Mouse (Mus musculus) CH12.LX (cell line): ENCODE measurements around the gene 5730480H06Rik. TPM values are rescaled to one million over a fixed set of nuclear protein-coding genes. Genes with fewer than 3 reads are reported as not detected.
A peak's percentile ranks its signal among the peaks of the same experiment; 100 is the strongest.

Source experiments
- DNase-seq: peaks from one replicate; pipeline ENCODE4 v3.0.0-alpha.2; 2013; ENCODE audit errors: extremely low read depth
- H3K27ac ChIP-seq: 2 replicates; pipeline ENCODE4 v1.5.1; 2012; ENCODE audit warnings: low read depth, mild to moderate bottlenecking, control low read depth, moderate library complexity; ENCODE audit not compliant: insufficient read depth
- H3K27me3 ChIP-seq: replicated peaks from 2 replicates; pipeline ENCODE3; 2012; ENCODE audit warnings: inconsistent platforms
- H3K36me3 ChIP-seq, 2 experiments: replicated peaks in 1 of 2; 2 replicates each; pipeline versions ENCODE3 to v1.6.1; 2012; ENCODE audit warnings: inconsistent platforms in 1 of 2, low read length in 1 of 2, mild to moderate bottlenecking in 1 of 2, mixed read lengths in 1 of 2, moderate library complexity in 1 of 2; ENCODE audit not compliant: control insufficient read depth in 1 of 2, insufficient read depth in 1 of 2
- H3K4me1 ChIP-seq, 2 experiments: 2 replicates each; pipeline ENCODE4 v1.6.1; 2012; ENCODE audit warnings: inconsistent platforms in 1 of 2, moderate library complexity in 1 of 2; ENCODE audit not compliant: insufficient read depth in 2 of 2, control insufficient read depth in 1 of 2
- H3K4me2 ChIP-seq: 2 replicates; pipeline ENCODE4 v1.6.1; 2012; ENCODE audit warnings: low read depth, mild to moderate bottlenecking, control low read depth; ENCODE audit not compliant: poor library complexity, insufficient read depth, severe bottlenecking
- H3K4me3 ChIP-seq, 3 experiments: fragments of 150-350 bp in 1 of 3; sonication (generic) in 1 of 3; replicated peaks in 1 of 3; 2 replicates each; pipeline versions ENCODE3 to v1.5.1; 2011 to 2012; ENCODE audit warnings: low read depth in 2 of 3, low read length in 2 of 3, mild to moderate bottlenecking in 2 of 3, moderate library complexity in 2 of 3, control low read depth in 1 of 3, improper control_type of control experiment in 1 of 3, inconsistent platforms in 1 of 3, mixed read lengths in 1 of 3; ENCODE audit not compliant: poor library complexity in 1 of 3
- H3K79me2 ChIP-seq: replicated peaks from 2 replicates; pipeline ENCODE4 v1.6.1; 2012; ENCODE audit warnings: mild to moderate bottlenecking, moderate library complexity; ENCODE audit not compliant: control insufficient read depth, poor library complexity, insufficient read depth, severe bottlenecking; ENCODE audit errors: extremely low read depth
- H3K9ac ChIP-seq: 2 replicates; pipeline ENCODE4 v1.6.1; 2012; ENCODE audit warnings: low read depth, mild to moderate bottlenecking, control low read depth, moderate library complexity; ENCODE audit not compliant: insufficient read depth
- H3K9me3 ChIP-seq: replicated peaks from 2 replicates; pipeline ENCODE3; 2012; ENCODE audit warnings: low read length, inconsistent platforms, mixed read lengths
- BHLHE40 ChIP-seq: IDR thresholded peaks from 2 replicates; pipeline ENCODE4 v1.6.1; 2011; ENCODE audit warnings: mild to moderate bottlenecking, low read depth, low read length, improper control_type of control experiment
- CHD1 ChIP-seq: IDR thresholded peaks from 2 replicates; pipeline ENCODE4 v1.6.1; 2012; ENCODE audit warnings: low read depth, low read length, improper control_type of control experiment, inconsistent platforms
- CTCF ChIP-seq, 2 experiments: IDR thresholded peaks in 1 of 2; conservative IDR thresholded peaks in 1 of 2; 2 replicates each; pipeline ENCODE4 v1.5.1; 2011 to 2012; ENCODE audit warnings: low read depth in 2 of 2, low read length in 2 of 2, improper control_type of control experiment in 1 of 2, inconsistent platforms in 1 of 2, mild to moderate bottlenecking in 1 of 2, moderate library complexity in 1 of 2
- E2F4 ChIP-seq: IDR thresholded peaks from 2 replicates; pipeline ENCODE4 v1.6.1; 2011; ENCODE audit warnings: low read depth, low read length, improper control_type of control experiment; ENCODE audit not compliant: insufficient replicate concordance
- ELF1 ChIP-seq: IDR thresholded peaks from 2 replicates; pipeline ENCODE4 v1.6.1; 2014; ENCODE audit warnings: low read depth, mild to moderate bottlenecking, inconsistent platforms, low read length, improper control_type of control experiment
- IRF4 ChIP-seq: IDR thresholded peaks from 2 replicates; pipeline ENCODE4 v1.6.1; 2014; ENCODE audit warnings: low read depth, mild to moderate bottlenecking, inconsistent platforms, low read length, improper control_type of control experiment
- JUN ChIP-seq: IDR thresholded peaks from 2 replicates; pipeline ENCODE4 v1.6.1; 2011; ENCODE audit warnings: low read depth, mild to moderate bottlenecking, low read length, improper control_type of control experiment, moderate library complexity; ENCODE audit not compliant: insufficient read depth
- JUND ChIP-seq: conservative IDR thresholded peaks from 2 replicates; pipeline ENCODE4 v1.6.1; 2011; ENCODE audit warnings: low read depth, low read length, improper control_type of control experiment
- KAT2A ChIP-seq: IDR thresholded peaks from 2 replicates; pipeline ENCODE4 v1.6.1; 2012; ENCODE audit warnings: low read length, improper control_type of control experiment, inconsistent platforms; ENCODE audit not compliant: insufficient replicate concordance
- MAZ ChIP-seq: IDR thresholded peaks from 2 replicates; pipeline ENCODE4 v1.6.1; 2012; ENCODE audit warnings: low read depth, mild to moderate bottlenecking, inconsistent platforms, low read length, improper control_type of control experiment, moderate library complexity
- MEF2A ChIP-seq: IDR thresholded peaks from 2 replicates; pipeline ENCODE4 v1.6.1; 2014; ENCODE audit warnings: low read depth, mild to moderate bottlenecking, inconsistent platforms, low read length, improper control_type of control experiment, borderline replicate concordance
- MXI1 ChIP-seq: IDR thresholded peaks from 2 replicates; pipeline ENCODE4 v1.6.1; 2011; ENCODE audit warnings: mild to moderate bottlenecking, low read depth, low read length, improper control_type of control experiment
- MYC ChIP-seq: IDR thresholded peaks from 2 replicates; pipeline ENCODE4 v1.6.1; 2011; ENCODE audit warnings: low read depth, mild to moderate bottlenecking, improper control_type of control experiment, low read length
- PAX5 ChIP-seq: IDR thresholded peaks from 2 replicates; pipeline ENCODE4 v1.6.1; 2012; ENCODE audit warnings: low read length, inconsistent platforms, mixed read lengths
- RAD21 ChIP-seq: IDR thresholded peaks from 2 replicates; pipeline ENCODE4 v1.6.1; 2011; ENCODE audit warnings: low read depth, mild to moderate bottlenecking, low read length, improper control_type of control experiment, moderate library complexity
- RCOR1 ChIP-seq: conservative IDR thresholded peaks from 2 replicates; pipeline ENCODE4 v1.6.1; 2012; ENCODE audit warnings: low read depth, mild to moderate bottlenecking, inconsistent platforms, low read length, improper control_type of control experiment
- SMC3 ChIP-seq: IDR thresholded peaks from 2 replicates; pipeline ENCODE4 v1.6.1; 2011; ENCODE audit warnings: low read depth, low read length, improper control_type of control experiment
- TBP ChIP-seq: conservative IDR thresholded peaks from 2 replicates; pipeline ENCODE4 v1.6.1; 2011; ENCODE audit warnings: low read depth, low read length, improper control_type of control experiment
- USF2 ChIP-seq: conservative IDR thresholded peaks from 2 replicates; pipeline ENCODE4 v1.6.1; 2011; ENCODE audit warnings: low read depth, low read length, improper control_type of control experiment
- ZC3H11A ChIP-seq: IDR thresholded peaks from 2 replicates; pipeline ENCODE4 v1.6.1; 2012; ENCODE audit warnings: low read depth, mild to moderate bottlenecking, inconsistent platforms, low read length, improper control_type of control experiment
- ZKSCAN1 ChIP-seq: IDR thresholded peaks from 2 replicates; pipeline ENCODE4 v1.6.1; 2012; ENCODE audit warnings: low read depth, inconsistent platforms, low read length, improper control_type of control experiment, borderline replicate concordance
- ZMIZ1 ChIP-seq: IDR thresholded peaks from 2 replicates; pipeline ENCODE4 v1.6.1; 2012; ENCODE audit warnings: low read depth, mild to moderate bottlenecking, inconsistent platforms, low read length, improper control_type of control experiment
- dilution Hi-C: fragments of 300-500 bp; cut with MboI; formaldehyde crosslinking; loops from 2 replicates; pipeline ENCODE4 v1.14.3; 2020; ENCODE audit warnings: low sequenced_read_pairs; ENCODE audit not compliant: extremely low pct_unique_long_range_greater_than_20kb, extremely low pct_ligation_motif_present
- in situ Hi-C: fragments of 300-500 bp; cut with MboI; formaldehyde crosslinking; loops from 3 replicates; pipeline ENCODE4 v1.14.3; 2019; ENCODE audit warnings: low sequenced_read_pairs, low pct_ligation_motif_present, low pct_unique_long_range_greater_than_20kb, mixed read lengths
- polyA plus RNA-seq: library from polyadenylated mRNA; unstranded; fragments of >175 nt; gene quantifications from 2 replicates; pipeline ENCODE4 v1.2.1, GENCODE M21; 2012; ENCODE audit warnings: low read depth; ENCODE audit not compliant: insufficient read length
- total RNA-seq, 2 experiments: library from RNA; depleted of rRNA; stranded (reverse); fragments of 300-350 nt in 1 of 2; fragments of >200 nt in 1 of 2; gene quantifications; 2 replicates each; pipeline ENCODE4 v1.2.3; 2012 to 2014

5730480H06Rik gene
- total and polyA plus RNA-seq, 3 experiments = 10.2 to 29.2 (median 28.3) TPM

DNA sequence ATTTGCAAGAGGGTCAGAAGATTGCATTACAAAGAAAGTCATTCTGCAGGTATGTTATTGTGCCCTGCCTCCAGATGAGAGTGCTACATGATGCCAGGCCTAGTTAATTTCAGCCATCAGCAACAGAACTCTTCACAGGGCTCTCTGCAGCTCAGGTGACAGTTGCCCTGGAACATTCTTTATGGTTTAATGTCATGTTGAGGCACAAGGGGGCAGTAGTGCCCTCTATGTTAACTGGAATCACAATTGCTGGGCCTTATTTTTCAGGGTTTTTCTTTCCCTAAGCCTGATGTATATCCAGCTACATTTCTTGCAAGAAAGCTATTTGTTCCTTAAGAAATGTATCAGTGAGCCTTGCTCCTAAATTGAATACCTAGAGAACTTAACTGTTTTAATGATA lies 102.7 kb downstream of the 5730480H06Rik start:
- in situ Hi-C loops (loop anchor here (25.0 kb wide), 1 partner anchor 307 kb away; no protein-coding TSS in a partner anchor), dilution Hi-C loops (no loop called here)
- Histone ChIP-seq H3K27me3 (no peaks in the 10 kb centered on the region), H3K27ac (no peak overlapping the region), H3K9me3 (no peaks in the 10 kb centered on the region), H3K4me2 (no peak overlapping the region), H3K36me3 (no peaks in the 10 kb centered on the region), H3K79me2 (no peaks in the 10 kb centered on the region), H3K9ac (no peak overlapping the region), H3K4me3 (no peak overlapping the region), H3K4me1 (no peaks in the 10 kb centered on the region)
- DNase-seq = peak; percentile 41
- no peak for TF ChIP-seq RCOR1
- no peak for TF ChIP-seq E2F4
- TF ChIP-seq MAZ = no peak
- TF ChIP-seq CTCF (conservative IDR thresholded peaks at IDR 0.05 in 1 of 2, IDR thresholded peaks at IDR 0.05 in 1 of 2; ENCODE audit: low read depth in 2 of 2, low read length in 2 of 2) = peak; percentile 23 to 66; a peak in 2 of 4 replicates
- no peak for TF ChIP-seq JUND
- TF ChIP-seq RAD21 = peak; percentile 65
- peak; percentile 53 for TF ChIP-seq SMC3

DNA sequence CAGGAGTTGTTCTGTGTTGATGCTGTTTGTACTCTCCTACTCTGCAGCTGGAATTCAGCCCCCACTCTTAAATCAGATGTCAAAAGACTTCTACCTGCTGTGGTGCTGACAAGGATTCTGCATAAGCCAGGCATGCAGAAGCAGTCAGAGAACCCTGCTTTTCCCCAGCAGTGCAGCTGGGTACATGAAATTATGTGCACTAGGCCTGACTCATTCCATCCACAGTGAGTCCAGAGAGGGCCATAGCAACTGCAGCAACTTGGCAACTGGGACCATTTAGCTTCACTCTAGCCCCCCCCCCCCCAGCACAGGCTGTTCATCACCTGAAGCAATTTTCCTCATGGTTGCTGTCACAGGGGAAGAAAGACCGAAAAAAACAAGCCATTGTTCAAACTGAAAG lies 121.1 kb downstream of the 5730480H06Rik start:
- H3K9ac ChIP-seq = no peak overlapping the region
- no peaks in the 10 kb centered on the region for H3K9me3 ChIP-seq
- TF ChIP-seq KAT2A (no peak), ZKSCAN1 (no peak)
- no peak overlapping the region for H3K4me3 ChIP-seq
- no peaks in the 10 kb centered on the region for H3K36me3 ChIP-seq
- H3K4me1 ChIP-seq = no peaks in the 10 kb centered on the region
- H3K4me2 ChIP-seq = no peak overlapping the region
- DNase-seq = no peak
- dilution Hi-C loops = no loop called here
- H3K27ac ChIP-seq = no peak overlapping the region
- no peaks in the 10 kb centered on the region for H3K79me2 ChIP-seq
- in situ Hi-C loops = loop anchor here (25.0 kb wide), 1 partner anchor 288 kb away; no protein-coding TSS in a partner anchor
- no peaks in the 10 kb centered on the region for H3K27me3 ChIP-seq

DNA sequence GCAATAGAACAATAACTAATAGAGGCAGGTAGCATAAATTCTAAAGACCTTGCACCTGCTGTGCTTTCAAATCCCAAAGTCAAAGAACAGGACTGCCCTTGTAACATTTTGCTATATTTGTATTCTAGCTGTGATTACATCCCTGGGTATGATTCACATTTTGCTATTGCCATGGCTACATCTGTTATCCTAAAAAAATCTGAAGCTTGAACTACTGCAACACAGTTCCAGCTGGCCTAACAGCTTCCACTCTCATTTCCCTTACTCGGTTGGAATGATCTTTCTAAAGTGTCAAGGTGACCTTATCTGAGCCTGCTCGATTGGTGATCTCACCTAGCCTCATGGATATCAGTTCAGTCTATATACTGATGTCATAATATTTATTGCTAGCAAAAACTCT lies 132.5 kb downstream of the 5730480H06Rik start:
- no peaks in the 10 kb centered on the region for H3K4me1 ChIP-seq
- no peak for DNase-seq
- no peak overlapping the region for H3K4me2 ChIP-seq
- H3K27me3 ChIP-seq = no peaks in the 10 kb centered on the region
- dilution Hi-C loops (no loop called here), in situ Hi-C loops (no loop called here)
- no peaks in the 10 kb centered on the region for H3K79me2 ChIP-seq
- H3K27ac ChIP-seq = no peak overlapping the region
- no peaks in the 10 kb centered on the region for H3K9me3 ChIP-seq
- no peak for TF ChIP-seq USF2
- no peak for TF ChIP-seq KAT2A
- no peak for TF ChIP-seq BHLHE40
- no peak for TF ChIP-seq ZMIZ1
- TF ChIP-seq CHD1 = no peak
- no peak for TF ChIP-seq TBP
- no peak for TF ChIP-seq JUN
- TF ChIP-seq MEF2A = no peak
- TF ChIP-seq CTCF (conservative IDR thresholded peaks at IDR 0.05 in 1 of 2, IDR thresholded peaks at IDR 0.05 in 1 of 2; ENCODE audit: low read depth in 2 of 2, low read length in 2 of 2) = no peak
- no peak for TF ChIP-seq IRF4
- no peak for TF ChIP-seq PAX5
- TF ChIP-seq MYC = no peak
- no peak for TF ChIP-seq MAZ
- no peak for TF ChIP-seq ELF1
- no peak for TF ChIP-seq MXI1
- no peak for TF ChIP-seq ZC3H11A
- TF ChIP-seq JUND = no peak
- no peak for TF ChIP-seq RCOR1
- TF ChIP-seq ZKSCAN1 = no peak
- TF ChIP-seq SMC3 = no peak
- no peak overlapping the region for H3K9ac ChIP-seq
- no peaks in the 10 kb centered on the region for H3K36me3 ChIP-seq
- no peak overlapping the region for H3K4me3 ChIP-seq
